Mouse (Mus musculus) MEL (cell line): ENCODE measurements around the gene Tcte1. TPM values are rescaled to one million over a fixed set of nuclear protein-coding genes. Genes with fewer than 3 reads are reported as not detected.

Experiments used
- DNase-seq: peaks from one replicate; pipeline ENCODE4 v3.0.0; 2011; ENCODE audit warnings: low read depth, low spot score
- H3K27ac ChIP-seq: 2 replicates; pipeline ENCODE4 v1.5.1; 2012; ENCODE audit warnings: low read depth, mild to moderate bottlenecking, control low read depth, low read length, moderate library complexity; ENCODE audit not compliant: control insufficient read depth
- H3K27me3 ChIP-seq, 2 experiments: fragments of 150-350 bp in 1 of 2; sonication (generic) in 1 of 2; 2 replicates each; pipeline ENCODE4 v1.6.1; 2012; ENCODE audit warnings: low read length in 2 of 2, mild to moderate bottlenecking in 2 of 2, improper control_type of control experiment in 1 of 2, moderate library complexity in 1 of 2; ENCODE audit not compliant: insufficient read depth in 2 of 2, control insufficient read depth in 1 of 2
- H3K36me3 ChIP-seq, 2 experiments: 2 replicates each; pipeline ENCODE4 v1.6.1; 2012 to 2014; ENCODE audit warnings: low read length in 2 of 2, improper control_type of control experiment in 1 of 2, inconsistent platforms in 1 of 2, mild to moderate bottlenecking in 1 of 2; ENCODE audit not compliant: insufficient read depth in 2 of 2, control insufficient read depth in 1 of 2
- H3K4me1 ChIP-seq, 2 experiments: fragments of 150-350 bp in 1 of 2; sonication (generic) in 1 of 2; 2 replicates each; pipeline ENCODE4 v1.6.1; 2012; ENCODE audit warnings: low read length in 2 of 2, improper control_type of control experiment in 1 of 2, mild to moderate bottlenecking in 1 of 2; ENCODE audit not compliant: insufficient read depth in 2 of 2, control insufficient read depth in 1 of 2
- H3K4me3 ChIP-seq, 2 experiments: fragments of 150-350 bp in 1 of 2; sonication (generic) in 1 of 2; 2 replicates each; pipeline ENCODE4 v1.5.1; 2012; ENCODE audit warnings: low read depth in 2 of 2, low read length in 2 of 2, mild to moderate bottlenecking in 2 of 2, moderate library complexity in 2 of 2, control low read depth in 1 of 2, improper control_type of control experiment in 1 of 2; ENCODE audit not compliant: control insufficient read depth in 1 of 2, insufficient read depth in 1 of 2
- H3K79me2 ChIP-seq: 2 replicates; pipeline ENCODE4 v1.6.1; 2012; ENCODE audit warnings: mild to moderate bottlenecking, low read length, moderate library complexity; ENCODE audit not compliant: control insufficient read depth, poor library complexity, insufficient read depth
- H3K9ac ChIP-seq: 2 replicates; pipeline ENCODE4 v1.6.1; 2012; ENCODE audit warnings: low read depth, mild to moderate bottlenecking, control low read depth, low read length, moderate library complexity; ENCODE audit not compliant: control insufficient read depth, poor library complexity, severe bottlenecking
- H3K9me3 ChIP-seq: fragments of 150-350 bp; sonication (generic); replicated peaks from 2 replicates; pipeline ENCODE4 v1.6.1; 2012; ENCODE audit warnings: mild to moderate bottlenecking, low read length, improper control_type of control experiment, moderate library complexity; ENCODE audit not compliant: insufficient read depth
- CHD1 ChIP-seq: IDR thresholded peaks from 2 replicates; pipeline ENCODE4 v1.6.1; 2012; ENCODE audit warnings: low read depth, mild to moderate bottlenecking, inconsistent platforms, low read length, improper control_type of control experiment
- CTCF ChIP-seq, 3 experiments: IDR thresholded peaks in 2 of 3; conservative IDR thresholded peaks in 1 of 3; 2 replicates each; pipeline ENCODE4 v1.5.1; 2011 to 2012; ENCODE audit warnings: low read length in 3 of 3, low read depth in 2 of 3, mild to moderate bottlenecking in 2 of 3, improper control_type of control experiment in 1 of 3, inconsistent platforms in 1 of 3, mixed read lengths in 1 of 3, moderate library complexity in 1 of 3; ENCODE audit not compliant: control insufficient read depth in 1 of 3, insufficient read depth in 1 of 3, poor library complexity in 1 of 3, severe bottlenecking in 1 of 3
- GABPA ChIP-seq: IDR thresholded peaks from 2 replicates; pipeline ENCODE4 v1.6.1; 2012; ENCODE audit warnings: low read depth, mild to moderate bottlenecking, inconsistent platforms, low read length, improper control_type of control experiment, moderate library complexity
- MAZ ChIP-seq: IDR thresholded peaks from 2 replicates; pipeline ENCODE4 v1.6.1; 2012; ENCODE audit warnings: low read depth, mild to moderate bottlenecking, inconsistent platforms, low read length, improper control_type of control experiment
- MEF2A ChIP-seq: IDR thresholded peaks from 2 replicates; pipeline ENCODE4 v1.6.1; 2014; ENCODE audit warnings: low read depth, mild to moderate bottlenecking, inconsistent platforms, low read length, improper control_type of control experiment; ENCODE audit not compliant: poor library complexity, insufficient replicate concordance, severe bottlenecking; ENCODE audit errors: extremely low read depth
- MXI1 ChIP-seq: IDR thresholded peaks from 2 replicates; pipeline ENCODE4 v1.6.1; 2011; ENCODE audit warnings: mild to moderate bottlenecking, low read depth, low read length, improper control_type of control experiment
- MYC ChIP-seq: IDR thresholded peaks from 2 replicates; pipeline ENCODE4 v1.6.1; 2011; ENCODE audit warnings: low read depth, mild to moderate bottlenecking, low read length, improper control_type of control experiment, moderate library complexity
- RCOR1 ChIP-seq: IDR thresholded peaks from 2 replicates; pipeline ENCODE4 v1.6.1; 2012; ENCODE audit warnings: low read depth, mild to moderate bottlenecking, inconsistent platforms, low read length, improper control_type of control experiment
- SMC3 ChIP-seq: IDR thresholded peaks from 2 replicates; pipeline ENCODE4 v1.6.1; 2011; ENCODE audit warnings: low read depth, low read length, improper control_type of control experiment
- TCF12 ChIP-seq: IDR thresholded peaks from 2 replicates; pipeline ENCODE4 v1.6.1; 2014; ENCODE audit warnings: low read depth, mild to moderate bottlenecking, inconsistent platforms, low read length, improper control_type of control experiment, moderate library complexity
- ZMIZ1 ChIP-seq: IDR thresholded peaks from 2 replicates; pipeline ENCODE4 v1.6.1; 2012; ENCODE audit warnings: low read depth, mild to moderate bottlenecking, inconsistent platforms, low read length, improper control_type of control experiment, moderate library complexity
- ZNF384 ChIP-seq: IDR thresholded peaks from 2 replicates; pipeline ENCODE4 v1.6.1; 2012; ENCODE audit warnings: low read depth, mild to moderate bottlenecking, inconsistent platforms, low read length, improper control_type of control experiment
- polyA plus RNA-seq, 2 experiments: library from polyadenylated mRNA; stranded (reverse) in 1 of 2; unstranded in 1 of 2; fragments of >175 nt in 1 of 2; fragments of >200 nt in 1 of 2; gene quantifications; 2 replicates each; pipeline versions ENCODE4 v1.2.1 to v1.2.4; 2012; ENCODE audit warnings: low replicate concordance in 2 of 2, low read depth in 1 of 2; ENCODE audit not compliant: insufficient read length in 2 of 2, insufficient read depth in 1 of 2, missing spikeins in 1 of 2
- total RNA-seq: library from RNA; depleted of rRNA; stranded (reverse); fragments of 300-350 nt; gene quantifications from 2 replicates; pipeline ENCODE4 v1.2.3, GENCODE M21; 2012

Tcte1 gene
- total and polyA plus RNA-seq, 3 experiments: not detected

DNA sequence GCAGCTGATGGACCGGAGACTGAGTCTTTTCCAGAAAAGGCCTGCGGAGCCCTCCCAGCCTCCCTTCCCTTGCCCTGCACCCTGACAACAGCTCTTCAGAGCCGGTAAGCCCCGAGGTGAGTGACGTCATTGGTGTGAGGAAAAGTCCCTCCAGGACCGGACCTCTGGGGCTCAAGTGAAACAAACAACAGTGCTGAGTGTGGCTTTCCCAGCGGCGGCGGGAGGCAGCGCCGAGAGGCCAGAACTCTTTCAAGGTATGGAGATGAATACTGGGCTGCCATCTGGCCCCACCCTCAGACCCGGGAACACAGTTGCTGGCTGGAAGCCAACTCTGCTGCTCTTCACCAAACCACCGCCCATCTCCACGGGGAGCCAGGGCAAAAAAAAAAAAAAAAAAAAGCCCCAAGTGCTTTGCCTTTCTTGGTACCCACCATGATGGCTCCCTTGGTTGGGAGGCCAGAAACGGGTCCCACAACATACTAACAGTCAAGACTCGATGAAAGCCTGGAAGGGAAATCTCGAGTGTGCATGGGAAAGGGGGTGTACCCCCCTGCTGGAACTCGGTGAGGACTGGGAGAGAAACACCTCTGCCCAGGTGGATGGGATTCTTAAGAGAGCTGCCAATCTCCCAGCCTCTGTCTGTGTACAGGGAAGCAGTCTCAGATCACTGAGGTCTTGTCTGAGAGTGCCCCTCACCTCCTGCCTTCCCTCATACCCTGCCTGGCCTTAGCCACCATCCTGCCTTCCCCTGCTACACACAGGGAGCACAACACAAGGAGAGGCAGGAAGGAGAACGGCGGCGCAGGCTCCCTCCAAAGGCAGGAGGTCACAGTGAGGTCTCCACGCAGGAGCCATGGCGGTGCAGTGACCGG, 21.0 kb downstream of the Tcte1 start:
- no peak overlapping the region; a peak in 1 of 4 replicates for H3K4me3 ChIP-seq
- peaks cover 2% of the 10 kb centered on the region in 2 experiments; a peak in 2 of 4 replicates for H3K27me3 ChIP-seq
- peak; percentile 94 for TF ChIP-seq ZNF384
- TF ChIP-seq SMC3: no peak
- H3K4me1 ChIP-seq: peaks cover 0 to 8% of the 10 kb centered on the region in 2 experiments; a peak in 1 of 4 replicates
- no peak overlapping the region for H3K9ac ChIP-seq
- no peaks in the 10 kb centered on the region for H3K79me2 ChIP-seq
- no peaks in the 10 kb centered on the region for H3K36me3 ChIP-seq
- peak; percentile 62 for DNase-seq
- no peaks in the 10 kb centered on the region for H3K9me3 ChIP-seq
- no peak overlapping the region for H3K27ac ChIP-seq

DNA sequence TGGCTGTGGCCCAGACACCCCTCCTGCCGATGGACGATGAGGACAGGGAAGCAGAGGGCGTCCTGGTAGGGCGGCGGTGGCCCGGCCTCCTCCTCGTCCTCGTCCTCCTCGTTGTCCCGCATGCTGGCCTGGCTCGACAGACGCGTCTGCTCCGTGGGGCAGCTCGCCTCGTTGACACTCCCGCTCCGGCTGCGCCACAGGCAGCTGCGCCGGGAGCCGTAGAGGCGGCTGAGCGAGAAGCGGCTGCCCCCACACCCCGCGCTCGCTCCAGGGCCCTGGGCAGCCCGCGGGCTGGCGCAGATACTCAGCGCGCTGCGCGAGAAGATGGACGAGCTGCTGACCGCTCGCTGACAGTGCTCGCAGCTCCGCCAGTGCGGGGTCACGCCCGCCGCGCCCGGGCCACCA, 21.6 kb downstream of the Tcte1 start:
- Histone ChIP-seq H3K36me3 (no peaks in the 10 kb centered on the region), H3K79me2 (no peaks in the 10 kb centered on the region), H3K9ac (no peak overlapping the region), H3K4me1 (peaks cover 0 to 8% of the 10 kb centered on the region in 2 experiments; a peak in 1 of 4 replicates), H3K9me3 (no peaks in the 10 kb centered on the region), H3K4me3 (no peak overlapping the region), H3K27me3 (peaks cover 2% of the 10 kb centered on the region in 2 experiments; a peak in 3 of 4 replicates), H3K27ac (no peak overlapping the region)
- no peak for DNase-seq
- TF ChIP-seq RCOR1 (no peak), GABPA (no peak), ZMIZ1 (no peak), MXI1 (no peak), TCF12 (no peak), MEF2A (no peak), CHD1 (no peak), MAZ (no peak), MYC (no peak), CTCF (IDR thresholded peaks at IDR 0.05 in 2 of 3, conservative IDR thresholded peaks at IDR 0.05 in 1 of 3; ENCODE audit: control insufficient read depth in 1 of 3, insufficient read depth in 1 of 3, low read depth in 2 of 3, low read length in 3 of 3, poor library complexity in 1 of 3, severe bottlenecking in 1 of 3) (no peak)
